Mouse (Mus musculus) embryonic facial prominence, embryonic 14.5 days (tissue): Measurements from ENCODE around the gene Mas1. TPM values are rescaled to one million over a fixed set of nuclear protein-coding genes. Genes with fewer than 3 reads are reported as not detected.

ENCODE experiments used
- ATAC-seq: fragments of 200-750 bp; cut with Nextera tagmentation; 2 replicates; pipeline ENCODE4 v1.8.0; 2017; ENCODE audit warnings: low read depth, moderate number of reproducible peaks, moderate TSS enrichment
- DNase-seq: peaks from one replicate; pipeline ENCODE4 v3.0.0-alpha.2; 2015; ENCODE audit warnings: low spot score
- H3K27ac ChIP-seq: fragments of 300-500 bp; sonication (generic); replicated peaks from 2 replicates; pipeline ENCODE4 v1.5.1; 2014; ENCODE audit warnings: low read depth, mild to moderate bottlenecking, low read length, moderate library complexity
- H3K27me3 ChIP-seq: fragments of 300-500 bp; sonication (generic); replicated peaks from 2 replicates; pipeline ENCODE4 v1.6.1; 2014; ENCODE audit warnings: low read length; ENCODE audit not compliant: control insufficient read depth, insufficient read depth
- H3K36me3 ChIP-seq: fragments of 300-500 bp; sonication (generic); 2 replicates; pipeline ENCODE4 v1.6.1; 2014; ENCODE audit warnings: low read length, mixed read lengths; ENCODE audit not compliant: control insufficient read depth, insufficient read depth
- H3K4me1 ChIP-seq: fragments of 300-500 bp; sonication (generic); 2 replicates; pipeline ENCODE4 v1.6.1; 2014; ENCODE audit warnings: antibody characterized with exemption, low read length; ENCODE audit not compliant: control insufficient read depth, insufficient read depth
- H3K4me2 ChIP-seq: fragments of 300-500 bp; sonication (generic); 2 replicates; pipeline ENCODE4 v1.6.1; 2014; ENCODE audit warnings: low read depth, mild to moderate bottlenecking, low read length, moderate library complexity, mixed read lengths
- H3K4me3 ChIP-seq: fragments of 300-500 bp; sonication (generic); 2 replicates; pipeline ENCODE4 v1.5.1; 2014; ENCODE audit warnings: low read depth, mild to moderate bottlenecking, low read length
- H3K9ac ChIP-seq: fragments of 300-500 bp; sonication (generic); 2 replicates; pipeline ENCODE4 v1.6.1; 2014; ENCODE audit warnings: low read depth, mild to moderate bottlenecking, low read length, moderate library complexity, mixed read lengths
- H3K9me3 ChIP-seq: fragments of 300-500 bp; sonication (generic); 2 replicates; pipeline ENCODE4 v1.6.1; 2016; ENCODE audit warnings: low read length; ENCODE audit not compliant: control insufficient read depth
- WGBS: fragments of 180-500 bp; shearing (Covaris S2); extraction: QIAGEN DNeasy Blood & Tissue Kit; methylation state at CpG from one replicate; pipeline ENCODE4 v1.1.7; 2014; 5-methylcytosine and 5-hydroxymethylcytosine counted together
- polyA plus RNA-seq: library from polyadenylated mRNA; unstranded; fragments of >200 nt; fragmentation: Nextera tagmentation; extraction: Ambion mirVana; gene quantifications from 2 replicates; pipeline ENCODE4 v1.2.1, GENCODE M21; 2014

Mas1 gene
- polyA plus RNA-seq, 1 experiment from 2014 or later: 0.99 TPM

DNA sequence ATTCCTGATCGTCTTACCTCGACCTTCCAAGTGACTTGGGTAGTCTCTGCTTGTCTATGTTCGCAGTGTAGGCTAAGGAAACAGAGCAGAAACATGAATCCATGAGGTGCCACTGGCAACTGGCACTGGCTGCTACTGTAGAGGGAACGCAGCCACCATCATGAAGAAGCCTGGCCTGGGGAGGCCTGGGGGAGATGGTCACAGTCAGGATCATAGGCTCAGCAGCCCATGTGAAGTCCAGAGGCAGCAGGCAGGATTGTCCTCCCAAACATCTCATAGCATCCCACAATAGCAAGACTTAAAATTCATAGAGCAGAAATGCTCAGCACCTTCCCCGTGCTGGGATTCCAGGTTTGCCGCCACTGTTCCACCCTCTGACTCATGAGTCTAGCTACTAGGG is 59.1 kb downstream of the Mas1 start:
- Histone ChIP-seq H3K9ac (no peak overlapping the region), H3K4me2 (no peak overlapping the region), H3K4me3 (no peak overlapping the region), H3K27ac (no peak overlapping the region), H3K27me3 (no peaks in the 10 kb centered on the region), H3K36me3 (peaks cover 9% of the 10 kb centered on the region), H3K4me1 (peaks cover 4% of the 10 kb centered on the region; the same call in 1 of the 2 replicates), H3K9me3 (peaks cover 9% of the 10 kb centered on the region; the same call in 1 of the 2 replicates)
- ATAC-seq: no peak
- DNase-seq: no peak
- 86% methylated on average over 6 of the region's 6 CpGs for WGBS

DNA sequence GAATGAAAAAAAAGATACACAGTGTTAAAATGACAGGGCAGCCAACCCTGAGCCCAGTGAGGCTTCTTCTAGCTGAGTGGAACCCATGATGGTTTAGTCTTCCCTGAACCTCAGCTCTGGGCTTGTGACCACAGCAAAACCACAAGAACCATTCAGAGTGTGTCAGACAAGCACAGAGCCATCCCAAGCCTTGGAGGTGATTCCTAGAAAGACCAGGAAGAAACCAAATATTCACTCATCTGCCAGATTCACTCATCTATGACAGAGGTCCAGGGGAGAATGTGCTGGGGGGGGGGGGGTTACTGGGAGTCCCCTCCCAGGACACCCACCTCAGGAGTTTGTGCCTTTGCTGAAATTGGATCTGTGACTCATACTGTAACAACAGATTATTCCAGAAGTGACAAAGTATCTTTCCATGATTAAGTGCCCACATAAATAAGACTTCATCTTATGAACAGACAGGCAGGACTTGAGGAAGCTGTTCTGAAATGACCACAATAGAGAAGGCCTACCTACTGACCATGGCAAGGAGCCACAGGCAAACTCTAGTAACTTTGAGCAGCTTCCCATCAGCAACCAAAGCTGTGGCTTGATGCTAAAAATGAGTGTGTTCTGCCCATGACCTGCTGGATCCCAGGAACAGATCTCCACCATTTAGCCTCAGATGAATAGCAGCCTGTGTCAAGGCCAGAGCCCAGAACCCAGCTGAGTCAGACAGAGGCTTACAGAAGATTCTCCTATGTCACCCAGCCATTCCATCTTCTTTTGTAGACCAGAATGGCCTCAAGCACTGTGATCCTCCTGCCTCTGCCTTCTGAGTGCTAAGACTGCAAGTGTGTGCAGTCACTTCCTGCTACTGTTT is 63.1 kb downstream of the Mas1 start:
- peaks cover 4% of the 10 kb centered on the region; the same call in 1 of the 2 replicates for H3K4me1 ChIP-seq

GRCm38 (mm10) chr17:12801861-12802540 is 65.9 kb downstream of the Mas1 start:
- no peaks in the 10 kb centered on the region; the same call in 1 of the 2 replicates for H3K36me3 ChIP-seq

More for the DNA sequence above, 63.1 kb downstream of the Mas1 start:
- Histone ChIP-seq H3K27me3 (no peaks in the 10 kb centered on the region), H3K27ac (no peak overlapping the region), H3K9me3 (no peaks in the 10 kb centered on the region), H3K4me2 (no peak overlapping the region), H3K36me3 (no peaks in the 10 kb centered on the region; the same call in 1 of the 2 replicates), H3K9ac (no peak overlapping the region), H3K4me3 (no peak overlapping the region)
- ATAC-seq (no peak), DNase-seq (no peak)

DNA sequence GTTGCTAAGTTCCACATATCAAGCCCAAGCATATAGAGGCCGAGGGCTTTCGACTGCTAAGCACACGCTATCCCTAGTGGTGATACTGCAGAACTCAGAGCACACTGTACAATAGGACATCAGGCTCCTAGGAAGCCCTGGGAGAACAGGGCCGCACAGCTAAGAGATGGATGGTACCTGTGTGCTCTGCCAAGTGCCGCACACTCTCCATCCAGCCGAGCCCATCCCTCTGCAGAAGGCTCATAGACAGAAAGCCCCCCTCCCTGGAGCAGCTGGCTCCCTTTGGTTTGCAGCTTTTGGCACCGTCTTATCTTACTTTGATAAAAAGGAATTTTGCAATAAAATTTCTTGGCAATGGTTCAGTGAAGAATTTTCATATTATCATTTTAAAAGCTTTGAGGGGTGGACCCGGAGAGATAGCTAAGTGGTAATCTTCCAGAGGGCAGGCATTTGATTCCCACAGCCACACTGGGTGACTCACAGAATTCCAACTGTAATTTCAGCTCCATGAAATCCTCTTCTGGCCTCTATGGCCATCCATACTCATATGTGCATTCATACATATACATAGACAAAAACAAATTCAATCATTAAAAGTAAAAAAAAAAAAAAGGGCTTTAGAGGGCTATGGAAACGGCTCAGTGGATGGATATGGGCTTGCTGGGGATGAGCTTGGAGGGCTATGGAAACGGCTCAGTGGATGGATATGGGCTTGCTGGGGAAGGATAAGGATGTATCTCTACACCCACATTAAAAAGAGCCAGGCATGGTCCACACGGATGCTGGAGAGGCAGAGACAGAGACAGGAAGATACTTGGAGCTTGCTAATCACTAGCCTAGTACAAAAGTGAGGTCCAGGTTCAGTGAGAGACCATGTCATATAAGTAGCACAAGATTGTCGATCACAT is 68.3 kb downstream of the Mas1 start:
- WGBS: 73% methylated on average over 12 of the region's 12 CpGs
- ATAC-seq: peak; percentile 41; the same call in 1 of the 2 replicates
- H3K4me3 ChIP-seq: no peak overlapping the region

More at GRCm38 (mm10) chr17:12801861-12802540, 65.9 kb downstream of the Mas1 start:
- DNase-seq (peak; percentile 62), ATAC-seq (no peak)
- Histone ChIP-seq H3K4me1 (peaks cover 4% of the 10 kb centered on the region; the same call in 1 of the 2 replicates), H3K9ac (no peak overlapping the region), H3K4me3 (no peak overlapping the region), H3K27ac (peak overlapping the region; percentile 33; the same call in 1 of the 2 replicates), H3K4me2 (no peak overlapping the region), H3K9me3 (no peaks in the 10 kb centered on the region), H3K27me3 (no peaks in the 10 kb centered on the region)
- 50% methylated on average over 9 of the region's 9 CpGs for WGBS

GRCm38 (mm10) chr17:12798571-12798970 is 69.4 kb downstream of the Mas1 start:
- Histone ChIP-seq H3K27ac (no peak overlapping the region), H3K4me3 (no peak overlapping the region), H3K27me3 (no peaks in the 10 kb centered on the region), H3K9ac (no peak overlapping the region), H3K4me1 (peaks cover 24% of the 10 kb centered on the region), H3K9me3 (no peaks in the 10 kb centered on the region), H3K4me2 (no peak overlapping the region), H3K36me3 (no peaks in the 10 kb centered on the region)
- DNase-seq (no peak), ATAC-seq (no peak)
- WGBS: 95% methylated on average over 3 of the region's 3 CpGs

More for the DNA sequence above, 68.3 kb downstream of the Mas1 start:
- Histone ChIP-seq H3K36me3 (no peaks in the 10 kb centered on the region; the same call in 1 of the 2 replicates), H3K27ac (no peak overlapping the region), H3K9me3 (no peaks in the 10 kb centered on the region), H3K9ac (no peak overlapping the region), H3K27me3 (no peaks in the 10 kb centered on the region), H3K4me1 (peaks cover 13% of the 10 kb centered on the region), H3K4me2 (no peak overlapping the region)
- peak; percentile 65 for DNase-seq

- Histone ChIP-seq H3K4me1 (peaks cover 33% of the 10 kb centered on the region), H3K4me3 (no peak overlapping the region), H3K9me3 (no peaks in the 10 kb centered on the region), H3K4me2 (no peak overlapping the region), H3K27me3 (no peaks in the 10 kb centered on the region), H3K9ac (no peak overlapping the region), H3K27ac (no peak overlapping the region), H3K36me3 (no peaks in the 10 kb centered on the region)
- ATAC-seq (no peak), DNase-seq (no peak)
- WGBS: 75% methylated on average over 3 of the region's 3 CpGs
These were observed 70.4 kb downstream of the Mas1 start for GRCm38 (mm10) chr17:12797427-12798029.

GRCm38 (mm10) chr17:12796633-12797032 is 71.3 kb downstream of the Mas1 start:
- Histone ChIP-seq H3K27ac (no peak overlapping the region), H3K27me3 (no peaks in the 10 kb centered on the region), H3K4me1 (peaks cover 37% of the 10 kb centered on the region), H3K36me3 (no peaks in the 10 kb centered on the region), H3K9ac (no peak overlapping the region), H3K9me3 (no peaks in the 10 kb centered on the region), H3K4me3 (no peak overlapping the region), H3K4me2 (no peak overlapping the region)
- no peak for ATAC-seq
- WGBS: 75% methylated on average over 3 of the region's 3 CpGs
- no peak for DNase-seq
